Mouse (Mus musculus) frontal cortex, postnatal 36 days (tissue): ENCODE data around the gene Agpat3.
A peak's percentile ranks its signal among the peaks of the same experiment; 100 is the strongest.
"Not testable (repeated sequence)": the region's sequence is repeated elsewhere in the genome, so short reads cannot be mapped to it uniquely, and the experiment has no call there.

Source experiments
- DNase-seq, 2 experiments: peaks; one replicate each; pipeline ENCODE4 v3.0.0; 2022; ENCODE audit warnings: low spot score in 2 of 2

The Agpat3 gene

DNA sequence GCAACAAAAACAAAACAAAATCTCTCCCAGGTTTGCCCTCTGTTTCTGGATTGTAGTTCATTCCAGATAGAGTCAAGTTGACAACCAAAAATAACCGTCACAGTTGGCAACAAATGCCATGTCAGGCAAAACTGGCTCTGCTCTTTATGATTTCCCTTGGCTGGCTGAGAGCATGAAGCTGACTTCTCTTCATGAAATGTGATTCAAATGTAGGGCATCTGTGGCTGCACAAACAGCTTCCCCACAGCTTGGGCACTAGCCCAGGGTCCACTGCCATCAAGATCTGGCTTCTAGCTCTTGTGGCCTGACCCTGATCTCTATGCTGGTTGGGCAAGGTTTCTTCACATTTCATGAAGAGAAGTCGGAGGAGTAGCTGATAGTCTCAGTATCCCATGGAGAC lies 9.7 kb upstream of the Agpat3 start:
- no peak for DNase-seq

DNA sequence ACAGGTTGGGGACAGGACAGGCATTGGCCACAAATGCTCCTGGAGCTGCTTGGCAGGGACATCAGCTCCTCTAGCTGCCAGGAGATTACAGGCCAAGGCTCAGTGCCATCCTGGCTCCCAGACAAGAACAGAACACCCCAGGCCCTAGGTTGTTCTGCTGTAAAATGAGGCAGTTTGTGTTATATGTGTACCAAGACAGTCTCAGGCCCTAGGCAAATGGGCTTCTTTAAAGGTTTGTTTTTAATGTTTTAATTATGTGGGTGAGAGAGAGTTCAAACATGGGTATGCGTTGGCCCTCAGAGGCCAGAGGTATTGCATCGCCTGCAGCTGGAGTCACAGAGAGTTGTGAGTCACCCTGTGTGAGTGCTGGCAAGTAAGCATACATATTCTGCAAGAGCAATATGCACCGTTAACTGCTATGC lies 8.0 kb upstream of the Agpat3 start:
- DNase-seq = no peak

DNA sequence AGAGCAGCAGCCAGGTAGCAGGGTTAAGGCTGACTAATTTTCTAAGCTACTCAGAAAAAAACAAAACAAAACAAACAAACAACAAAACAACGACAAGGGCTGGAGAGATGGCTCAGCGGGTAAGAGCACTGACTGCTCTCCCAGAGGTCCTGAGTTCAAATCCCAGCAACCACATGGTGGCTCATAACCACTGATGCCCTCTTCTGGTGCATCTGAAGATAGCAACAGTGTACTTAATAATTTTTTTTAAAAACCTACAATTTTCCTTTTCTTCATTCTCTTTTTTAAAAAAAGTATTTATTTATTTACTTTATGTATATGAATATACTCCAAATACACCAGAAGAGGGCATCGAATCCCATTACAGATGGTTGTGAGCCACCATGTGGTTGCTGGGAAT lies 6.7 kb upstream of the Agpat3 start:
- not testable (repeated sequence) for DNase-seq

DNA sequence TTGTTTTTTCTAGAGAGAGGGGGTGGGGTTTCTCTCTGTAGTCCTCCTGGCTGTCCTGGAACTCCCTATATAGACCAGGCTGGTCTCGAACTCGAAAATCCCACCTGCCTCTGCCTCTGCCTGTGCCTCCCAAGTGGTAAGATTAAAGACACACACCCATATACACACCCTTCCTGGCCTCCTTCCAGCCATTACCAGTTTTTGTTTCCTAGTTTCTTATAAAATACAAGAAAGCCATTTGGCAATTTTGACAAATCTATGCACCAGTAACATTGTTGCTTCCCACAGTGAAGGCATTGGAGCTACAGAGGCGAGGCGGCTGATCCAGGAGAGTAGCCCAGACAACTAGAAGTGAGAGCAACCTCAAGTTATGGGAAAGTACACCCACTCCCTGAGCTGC lies 6.0 kb upstream of the Agpat3 start:
- no peak for DNase-seq

DNA sequence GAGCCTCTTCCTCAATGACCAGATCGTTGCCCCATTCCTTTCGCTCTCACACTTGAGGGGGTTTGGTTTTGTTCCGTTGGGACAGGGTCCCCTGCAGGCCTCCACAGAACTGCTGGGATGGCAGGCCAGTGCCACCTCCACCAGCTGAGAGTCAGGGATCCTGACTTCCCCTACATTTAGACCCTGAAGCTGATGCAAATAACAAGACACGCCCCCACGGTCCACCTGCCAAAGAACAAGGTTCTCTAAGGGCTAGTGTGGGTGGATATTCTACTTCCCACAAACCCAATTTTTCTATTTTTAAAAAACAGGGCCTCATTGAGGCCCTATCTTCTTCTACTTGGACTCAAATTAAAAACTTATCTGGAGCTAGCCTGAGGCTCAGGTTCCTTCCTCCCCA lies 5.5 kb upstream of the Agpat3 start:
- no peak for DNase-seq

DNA sequence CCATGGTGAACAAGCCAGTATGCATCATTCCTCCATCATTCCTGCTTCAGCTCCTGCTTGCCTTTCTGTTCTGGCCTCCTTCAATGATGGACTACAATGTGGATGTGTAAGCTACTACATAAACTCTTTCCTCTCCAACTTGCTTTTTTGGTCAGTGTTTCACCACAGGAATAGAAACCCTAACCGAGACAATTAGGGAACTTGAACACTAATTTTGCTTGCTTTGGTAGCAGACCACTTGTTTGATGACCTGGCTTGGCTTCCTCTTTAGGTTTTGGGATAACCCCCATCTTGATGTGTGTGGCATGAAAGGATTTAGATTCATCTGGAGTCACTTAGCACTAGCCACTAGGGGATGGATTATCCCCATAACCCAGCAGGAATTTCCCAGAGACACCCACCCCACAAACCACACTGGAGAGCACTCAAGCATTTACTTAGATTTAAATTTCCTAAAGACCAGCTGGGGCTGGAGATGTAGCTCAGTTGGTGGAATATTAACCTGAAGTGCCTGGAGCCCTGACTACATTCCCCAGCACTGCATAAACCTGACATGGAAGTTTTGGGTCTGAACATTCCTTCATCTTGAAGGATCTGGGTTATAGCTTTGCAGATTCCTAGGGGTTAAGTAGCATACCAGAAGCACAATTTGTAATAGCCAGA lies 3.8 kb upstream of the Agpat3 start:
- DNase-seq = no peak

DNA sequence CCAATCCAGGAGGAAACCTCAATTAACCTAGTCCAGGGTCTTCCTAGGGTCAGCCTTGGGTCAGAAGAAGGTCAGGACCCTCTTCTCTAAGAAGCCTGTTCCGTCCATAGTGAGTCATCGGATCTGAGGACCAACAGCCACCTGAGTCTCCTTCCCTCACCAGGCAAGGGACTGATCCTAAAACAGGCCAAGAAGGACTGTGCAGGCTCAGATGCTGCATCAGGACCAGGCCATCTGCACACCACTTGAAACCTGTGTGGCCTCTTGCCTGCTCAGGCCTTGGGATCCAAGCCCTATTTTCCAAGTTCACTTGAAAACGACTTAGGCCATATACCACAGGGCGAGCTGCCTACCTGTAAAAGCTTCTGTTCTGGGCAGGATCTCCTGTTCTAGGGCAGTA lies 907 bp upstream of the Agpat3 start:
- DNase-seq = no peak

DNA sequence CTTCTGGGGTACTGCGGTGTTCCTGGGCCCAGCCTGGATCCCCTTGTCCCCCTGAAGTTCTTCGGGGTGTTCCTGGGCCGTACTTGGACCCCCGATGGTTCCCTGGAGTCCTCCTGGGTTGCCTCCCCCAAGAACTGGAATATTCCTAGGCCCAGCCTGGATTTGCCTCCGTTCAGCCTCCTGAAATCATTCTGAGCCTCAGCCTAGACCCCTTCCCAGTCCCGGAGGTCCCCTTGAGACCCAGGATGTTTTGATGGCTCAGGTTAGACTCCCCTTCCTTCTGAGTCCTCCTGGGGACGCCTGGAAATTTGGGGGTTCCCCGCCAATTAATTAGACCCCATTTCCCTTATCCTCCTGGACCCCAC lies 359 bp upstream of the Agpat3 start:
- DNase-seq = no peak

DNA sequence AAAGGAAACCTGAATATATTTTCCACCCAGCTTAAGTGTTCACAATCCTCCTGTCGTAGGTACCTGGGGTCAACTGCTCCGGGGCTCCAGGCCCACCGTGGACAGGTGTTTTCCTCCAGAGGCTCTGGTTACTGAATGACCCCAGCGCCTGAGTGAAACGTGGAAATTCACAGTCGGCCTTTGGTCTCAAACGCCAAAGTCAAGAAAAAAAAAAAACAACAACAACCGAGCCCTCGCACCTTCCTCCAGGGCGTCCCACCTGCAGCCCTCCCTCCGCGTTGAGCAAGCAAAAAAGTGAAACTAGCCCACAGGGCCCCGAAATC lies 764 bp downstream of the Agpat3 start:
- DNase-seq = no peak

DNA sequence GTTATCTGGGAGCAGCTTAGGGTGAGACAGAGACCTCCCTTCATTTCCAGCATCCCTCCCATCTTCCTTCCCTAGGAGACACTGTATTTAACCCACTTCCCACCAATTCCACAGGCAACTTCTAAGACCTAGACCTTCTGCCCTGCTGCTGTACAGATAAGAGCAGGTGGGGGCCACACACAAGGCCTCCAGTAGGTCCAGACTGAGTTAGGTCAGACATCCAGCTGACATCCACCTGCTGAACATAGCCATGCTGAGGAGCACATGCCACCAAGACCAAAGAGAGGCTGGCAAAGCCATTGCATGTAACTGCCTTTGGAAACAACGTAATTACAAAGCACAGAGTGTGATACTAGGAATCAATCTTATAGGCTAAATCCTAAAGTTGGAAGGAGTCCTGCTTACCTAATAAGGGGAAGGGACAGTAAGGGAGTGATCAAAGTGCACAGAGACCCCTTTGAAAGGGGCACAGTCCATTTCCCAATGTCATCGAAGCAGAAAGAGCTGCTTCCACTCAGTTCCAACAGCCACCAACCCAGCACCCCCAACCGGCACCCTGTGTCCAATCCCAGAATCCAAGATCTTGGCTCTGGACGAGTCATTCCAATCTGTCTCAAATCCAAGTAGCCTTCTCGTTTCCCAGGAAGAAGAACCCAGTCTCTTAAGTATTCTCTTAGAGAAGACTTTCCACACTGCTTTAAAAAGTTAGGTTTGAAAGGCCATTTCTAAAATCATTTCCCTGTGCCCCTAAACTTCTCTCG lies 1.3 kb downstream of the Agpat3 start:
- DNase-seq = no peak

DNA sequence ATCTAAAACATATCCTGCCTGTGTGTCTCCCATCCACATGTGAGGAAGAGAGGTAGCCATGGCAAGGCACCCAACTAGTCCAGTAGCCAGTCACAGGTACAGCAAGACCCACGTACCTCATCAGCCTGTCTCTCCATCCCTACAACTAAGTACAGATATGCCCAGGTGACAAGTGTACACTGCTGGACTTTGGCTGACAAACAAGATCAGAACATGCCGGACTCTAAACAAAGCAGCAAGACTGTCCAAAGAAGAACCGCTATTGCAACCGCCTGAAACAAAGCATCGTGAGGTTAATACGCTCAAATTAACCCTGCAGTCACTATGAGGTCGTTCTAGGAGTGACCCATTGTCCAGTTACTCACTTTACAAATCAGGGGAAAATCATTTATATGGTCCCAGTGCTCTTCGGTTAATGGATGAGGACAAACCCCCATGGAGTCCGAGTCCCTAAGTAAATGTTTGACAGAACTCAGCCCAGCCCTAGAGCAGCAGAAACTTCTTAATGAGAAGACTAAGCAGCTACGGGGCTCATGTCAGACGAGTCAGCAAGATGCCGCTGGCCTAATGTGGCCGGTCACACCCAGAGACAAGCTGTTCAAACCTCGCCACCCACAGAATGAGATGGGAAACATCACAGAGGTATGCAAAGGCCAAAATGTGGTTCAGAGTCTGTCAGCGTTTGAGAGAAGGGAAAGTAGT lies 2.7 kb downstream of the Agpat3 start:
- no peak for DNase-seq

DNA sequence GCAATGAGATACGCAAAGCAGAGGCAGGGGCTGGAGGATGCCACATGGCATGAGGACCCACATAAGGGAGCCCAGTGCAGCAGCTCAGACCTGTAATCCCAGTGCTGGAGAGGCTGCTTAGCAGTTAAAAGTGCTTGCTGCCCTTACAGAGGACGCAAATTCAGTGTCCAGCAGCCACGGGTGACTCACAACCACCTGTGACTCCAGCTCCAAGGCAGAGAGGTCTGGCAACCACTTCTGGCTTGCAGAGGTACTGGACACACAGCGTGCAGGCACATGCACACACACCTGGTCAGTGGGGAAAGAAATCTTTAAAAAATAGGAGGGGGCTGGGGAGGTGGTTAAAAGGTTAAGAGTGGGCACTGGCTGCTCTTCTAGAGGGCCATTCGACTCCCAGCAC lies 4.1 kb downstream of the Agpat3 start:
- no peak for DNase-seq

DNA sequence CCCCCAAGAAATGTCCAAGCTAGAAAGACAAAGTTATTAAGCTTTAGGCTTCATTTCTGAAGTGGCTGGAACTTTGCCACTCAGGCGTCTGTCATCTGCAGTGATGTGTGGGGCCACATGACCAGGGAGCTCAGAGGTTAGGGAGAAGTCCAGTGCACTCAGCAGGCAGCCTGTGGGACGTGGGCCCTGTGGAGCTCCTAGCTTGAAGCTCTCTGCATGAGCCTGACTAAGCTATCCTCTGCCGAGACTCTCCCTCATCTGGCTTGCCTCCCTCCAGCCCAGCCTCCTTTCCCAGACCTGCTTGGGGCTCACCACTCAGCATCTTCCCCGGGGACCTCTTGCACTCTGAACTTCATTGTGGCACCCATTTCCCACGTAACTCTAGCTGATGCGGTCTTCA lies 4.8 kb downstream of the Agpat3 start:
- no peak for DNase-seq

DNA sequence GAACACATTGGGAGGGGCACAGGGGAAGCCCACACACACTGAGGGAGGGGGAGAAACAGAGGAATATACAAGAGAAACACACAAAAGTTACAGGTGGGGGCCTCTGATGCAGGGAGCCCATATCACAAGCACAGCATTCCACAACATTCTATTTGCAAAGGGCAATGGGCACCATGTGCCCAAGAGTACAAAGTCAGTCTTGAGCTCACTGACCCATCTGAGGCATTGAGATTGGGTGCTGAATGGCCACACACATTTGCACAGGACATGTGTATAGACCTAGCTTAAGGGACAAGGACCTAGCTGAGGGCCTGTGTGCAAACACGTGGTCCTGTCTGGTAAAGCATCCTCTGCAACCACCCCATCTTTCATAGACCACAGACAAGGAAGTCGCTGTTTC lies 6.8 kb downstream of the Agpat3 start:
- no peak for DNase-seq

DNA sequence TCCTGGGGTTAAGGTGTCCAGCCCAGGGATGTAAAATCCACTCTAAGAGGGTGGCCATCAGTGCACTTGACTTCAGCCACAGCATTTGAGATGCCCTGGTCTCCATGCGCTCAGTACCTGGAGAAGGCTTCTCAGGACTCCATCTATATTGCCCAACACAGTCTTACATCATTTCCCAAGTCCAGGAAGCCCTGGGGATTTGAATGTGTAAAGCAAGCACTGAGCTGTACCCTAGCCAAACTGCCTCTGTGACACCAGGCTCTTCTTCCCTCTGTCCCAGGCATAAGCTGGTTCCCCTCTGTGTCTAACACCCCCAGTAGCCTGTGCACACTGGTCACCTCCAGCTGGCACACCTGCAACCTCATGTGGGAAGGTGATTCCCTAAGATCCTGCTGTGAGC lies 10.2 kb downstream of the Agpat3 start:
- DNase-seq = no peak

DNA sequence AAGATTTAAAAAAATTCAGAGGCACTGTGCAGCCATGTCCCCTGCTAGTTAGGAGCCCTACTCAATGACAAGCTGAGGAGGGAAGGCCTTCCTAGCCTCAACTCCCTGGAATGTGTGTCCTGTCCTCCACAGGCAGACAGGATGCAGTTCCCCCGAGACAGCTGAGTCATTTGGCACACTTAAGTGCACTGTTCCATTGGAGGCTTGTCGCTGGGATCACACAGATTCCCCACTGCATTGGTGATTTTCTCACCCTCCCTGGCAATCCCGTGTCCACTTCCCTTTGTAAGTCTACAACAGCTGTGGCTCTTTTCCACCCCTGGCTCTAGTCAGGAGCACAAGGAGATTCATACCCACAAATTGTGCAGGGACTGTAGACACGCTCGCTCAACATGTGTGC lies 14.1 kb downstream of the Agpat3 start:
- no peak for DNase-seq

DNA sequence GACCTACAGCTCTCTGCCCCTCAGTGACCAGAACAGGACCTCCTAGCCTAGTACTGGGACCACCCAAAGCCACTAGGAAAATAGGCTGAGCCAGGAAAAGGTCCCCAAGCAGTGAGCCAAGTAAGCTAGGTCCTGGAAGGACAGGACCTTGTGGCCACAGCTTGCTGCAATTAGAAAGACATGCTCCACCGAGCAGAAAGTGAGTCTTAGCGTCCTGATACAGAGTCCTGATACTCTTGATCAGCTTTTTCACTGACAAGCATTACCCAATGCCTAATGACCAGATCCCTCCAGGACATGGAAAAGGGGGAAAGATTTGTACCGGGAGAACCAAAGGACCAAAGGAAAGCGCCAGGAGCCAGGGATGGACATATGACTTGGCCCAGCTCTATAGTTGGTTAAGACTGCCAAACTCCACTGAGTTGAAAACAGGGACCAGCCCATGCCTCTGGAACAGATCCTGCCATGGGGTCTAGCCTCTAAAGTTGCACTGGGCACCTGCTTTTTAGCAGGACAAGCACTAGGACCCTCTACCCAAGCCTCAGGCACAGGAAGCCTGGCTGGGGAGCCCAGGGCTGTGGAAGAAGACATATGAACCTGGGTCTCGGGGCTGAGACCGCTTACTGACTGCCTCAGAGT lies 17.2 kb downstream of the Agpat3 start:
- no peak for DNase-seq

DNA sequence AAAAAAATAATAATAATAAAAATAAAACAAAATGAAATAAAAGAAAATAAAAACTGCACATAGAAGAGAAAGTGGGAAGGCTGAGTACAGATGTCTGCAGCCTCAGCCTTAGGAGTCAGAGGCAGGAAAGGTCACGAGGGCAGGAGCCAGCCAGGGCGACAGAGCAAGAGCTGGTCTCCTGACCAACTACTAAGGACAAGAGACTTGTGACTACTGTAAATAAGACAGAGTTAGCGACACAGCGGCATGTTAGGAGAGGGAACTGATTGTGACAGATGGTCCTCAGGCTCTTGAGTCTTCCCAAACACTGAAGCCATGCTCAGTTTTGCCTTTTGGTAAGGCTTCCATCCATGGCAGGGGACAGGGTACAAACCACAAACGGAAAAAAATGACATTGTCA lies 20.7 kb downstream of the Agpat3 start:
- DNase-seq = no peak

DNA sequence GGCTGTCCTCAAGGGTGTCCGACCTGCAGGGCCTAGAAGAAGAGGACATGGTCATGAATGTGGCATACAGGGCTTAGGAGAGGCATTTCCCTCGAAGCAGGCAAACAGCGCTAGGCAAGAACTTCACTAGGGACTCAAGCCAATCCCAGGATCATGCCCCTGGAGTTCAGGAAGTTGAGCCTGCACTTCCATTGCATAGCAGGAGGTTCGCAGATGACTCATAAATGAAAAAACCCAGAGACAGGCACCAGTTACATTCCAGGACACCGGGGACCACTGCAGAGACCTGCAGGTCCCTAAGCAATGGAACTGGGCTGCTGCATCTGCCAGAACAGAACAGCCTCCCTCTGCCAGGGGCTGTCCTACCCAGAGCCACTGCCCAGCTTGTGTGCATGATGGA lies 23.0 kb downstream of the Agpat3 start:
- DNase-seq = no peak

DNA sequence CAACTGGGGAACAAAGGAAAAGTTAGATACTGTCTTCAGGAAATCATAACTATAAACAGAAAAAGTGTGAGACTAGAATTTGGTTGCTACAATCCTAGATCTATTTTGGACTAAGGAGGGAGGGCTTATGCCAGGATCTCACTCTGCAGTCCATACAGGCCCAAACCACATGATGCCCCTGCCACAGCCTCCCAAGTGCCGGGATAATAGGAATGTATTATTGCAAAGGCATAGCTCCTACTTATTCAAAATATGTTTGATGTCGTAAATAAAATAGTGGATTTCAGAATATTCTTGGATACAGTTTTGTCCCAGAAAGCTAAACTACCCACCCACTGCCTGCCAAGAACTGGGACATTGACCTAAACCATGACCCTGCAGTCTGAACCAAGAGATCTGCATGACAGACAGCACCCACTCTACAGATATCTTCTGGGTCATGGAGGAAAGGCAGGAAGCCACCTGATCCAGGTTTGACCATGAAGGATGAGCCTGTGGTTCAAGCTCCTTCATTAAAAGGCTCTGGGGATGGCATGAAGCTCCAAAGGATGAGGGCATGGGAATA lies 24.2 kb downstream of the Agpat3 start:
- no peak for DNase-seq

DNA sequence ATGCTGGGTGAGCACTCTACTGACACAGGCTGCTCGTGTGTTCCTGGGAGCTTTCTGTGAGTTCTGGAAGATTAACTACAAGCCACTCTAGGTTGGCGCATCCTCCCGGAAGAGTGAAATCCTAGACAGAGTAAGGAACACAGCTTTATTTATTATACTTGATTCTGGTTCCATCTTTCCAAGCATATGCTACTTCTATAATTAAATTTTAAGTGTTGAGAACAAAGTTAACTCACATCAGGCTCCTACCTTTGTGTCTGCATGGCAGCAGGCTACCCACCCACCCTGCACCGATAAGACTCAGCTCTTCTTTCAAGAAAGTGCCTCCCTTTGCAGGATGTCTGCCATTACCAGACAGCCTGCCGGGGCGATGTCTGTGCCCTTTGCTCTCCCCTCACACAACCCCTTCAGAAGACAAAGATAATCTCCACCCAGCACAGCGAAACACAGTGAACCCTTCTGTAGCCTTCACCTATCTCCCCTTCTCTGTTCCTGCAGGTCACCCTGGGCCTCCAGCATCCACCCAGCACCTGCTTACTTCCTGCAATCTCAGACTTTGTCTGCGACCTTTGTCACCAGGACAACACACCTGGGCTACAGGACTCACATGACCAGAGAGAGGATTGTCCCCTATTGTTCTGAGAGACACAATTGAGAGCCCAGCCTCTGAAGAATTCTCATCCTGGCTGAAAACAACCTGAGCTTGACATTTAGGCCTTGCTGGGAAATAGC lies 26.2 kb downstream of the Agpat3 start:
- peak in 1 of 2 experiments; percentile 39 for DNase-seq
